Mouse (Mus musculus): ENCODE results near the gene Bcl7a.

Bcl7a gene

GRCm38 (mm10) chr5:123370049-123370448, 26.4 kb downstream of the Bcl7a start:
- in situ Hi-C loops (cut with MboI; ENCODE audit: unreplicated experiment in 2 of 2): loop anchor here in 1 of 2 experiments (10.0 kb wide), 1 partner anchor 245 kb away; no protein-coding TSS in a partner anchor

DNA sequence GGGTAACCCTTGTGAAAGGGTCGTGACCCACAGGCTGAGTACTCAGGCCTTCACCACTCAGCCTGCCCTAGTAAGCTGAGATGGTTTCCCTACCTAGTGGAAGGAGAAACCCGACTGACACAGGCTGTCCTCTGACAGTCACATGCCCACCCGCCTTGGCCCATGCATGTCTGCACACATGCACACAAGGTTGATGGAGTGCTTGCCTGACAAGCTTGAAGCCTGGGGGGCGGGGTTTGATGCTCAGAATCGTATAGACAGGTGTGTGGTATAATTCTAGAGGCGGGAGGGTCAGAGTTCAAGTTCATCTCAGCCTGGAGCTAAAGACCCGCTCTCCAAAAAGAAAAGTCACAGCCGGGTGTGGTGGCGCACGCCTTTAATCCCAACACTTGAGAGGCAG, 31.6 kb downstream of the Bcl7a start:
- in situ Hi-C loops (cut with MboI; ENCODE audit: unreplicated experiment in 2 of 2): loop anchor here in 1 of 2 experiments (5.0 to 10.0 kb wide), 2 partner anchors 67 to 240 kb away; no protein-coding TSS in a partner anchor

- in situ Hi-C loops (cut with MboI; ENCODE audit: unreplicated experiment in 2 of 2): loop anchor here in 1 of 2 experiments (5.0 to 10.0 kb wide), 2 partner anchors 66 to 239 kb away; no protein-coding TSS in a partner anchor
Observed at GRCm38 (mm10) chr5:123375793-123376452, 32.3 kb downstream of the Bcl7a start.

DNA sequence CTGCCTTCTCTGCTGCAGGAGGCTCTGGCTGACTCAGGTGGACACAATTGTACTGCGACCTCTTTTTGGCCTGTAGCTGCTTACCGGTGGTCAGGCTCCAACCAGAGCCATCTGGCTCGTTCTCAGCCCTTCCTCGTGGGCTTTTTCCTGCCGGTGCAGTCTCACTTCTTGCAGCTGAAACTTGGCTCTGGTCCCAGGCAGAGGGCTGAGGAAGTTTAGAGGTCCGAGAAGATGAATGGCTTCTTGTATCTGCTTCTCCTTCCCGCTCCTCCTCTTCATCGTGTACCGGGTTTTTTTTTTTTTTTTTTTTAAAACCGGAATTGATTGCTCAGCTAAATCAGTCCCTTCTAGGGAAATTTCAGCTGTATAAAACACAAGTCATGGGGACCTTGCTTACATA, 32.9 kb downstream of the Bcl7a start:
- in situ Hi-C loops (cut with MboI; ENCODE audit: unreplicated experiment in 2 of 2): loop anchor here in 1 of 2 experiments (5.0 to 10.0 kb wide), 2 partner anchors 66 to 238 kb away; no protein-coding TSS in a partner anchor

DNA sequence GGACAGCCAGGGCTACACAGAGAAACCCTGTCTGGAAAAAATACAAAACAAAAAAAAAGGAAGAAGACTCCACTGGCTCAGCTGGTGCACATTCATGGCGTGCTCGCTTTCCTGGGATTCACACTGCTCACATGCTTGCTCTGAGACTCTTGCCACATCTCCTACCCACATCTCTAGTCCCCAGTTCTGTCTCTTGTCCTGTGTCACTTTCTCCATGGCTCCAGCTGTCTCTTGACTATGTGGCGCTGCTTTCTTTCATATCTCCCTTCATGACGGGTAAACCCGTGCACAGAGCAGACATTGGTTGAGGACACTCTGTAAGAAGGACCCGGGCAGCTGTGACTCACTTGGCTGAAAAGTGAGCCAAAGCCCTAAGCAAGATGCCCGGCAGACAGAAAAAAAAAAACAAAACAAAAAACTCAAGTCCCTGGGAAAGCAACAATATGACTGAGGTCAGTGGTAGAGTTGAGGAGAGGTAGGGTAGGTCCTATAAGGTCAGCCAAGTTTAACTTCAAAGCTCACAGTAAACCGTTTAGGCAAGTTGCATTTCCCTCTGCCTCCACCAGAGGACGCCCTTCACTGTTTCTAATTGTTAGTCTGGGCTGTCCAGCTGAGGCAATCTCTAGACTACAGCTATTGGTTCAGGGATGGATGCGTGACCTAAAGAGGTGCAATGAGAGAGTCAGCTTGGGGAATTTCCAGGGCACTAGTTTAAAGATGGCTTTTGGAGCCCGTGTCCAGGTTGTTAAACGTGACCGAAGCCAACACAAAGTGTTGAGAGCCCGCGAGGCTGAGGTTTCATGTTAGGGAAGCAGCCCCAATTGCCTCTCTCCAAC, 33.7 kb downstream of the Bcl7a start:
- in situ Hi-C loops (cut with MboI; ENCODE audit: unreplicated experiment in 2 of 2): loop anchor here in 1 of 2 experiments (5.0 to 10.0 kb wide), 2 partner anchors 65 to 237 kb away; no protein-coding TSS in a partner anchor

GRCm38 (mm10) chr5:123378712-123379111, 35.1 kb downstream of the Bcl7a start:
- in situ Hi-C loops (cut with MboI; ENCODE audit: unreplicated experiment in 2 of 2): loop anchor here in 1 of 2 experiments (5.0 to 10.0 kb wide), 2 partner anchors 64 to 236 kb away; no protein-coding TSS in a partner anchor

DNA sequence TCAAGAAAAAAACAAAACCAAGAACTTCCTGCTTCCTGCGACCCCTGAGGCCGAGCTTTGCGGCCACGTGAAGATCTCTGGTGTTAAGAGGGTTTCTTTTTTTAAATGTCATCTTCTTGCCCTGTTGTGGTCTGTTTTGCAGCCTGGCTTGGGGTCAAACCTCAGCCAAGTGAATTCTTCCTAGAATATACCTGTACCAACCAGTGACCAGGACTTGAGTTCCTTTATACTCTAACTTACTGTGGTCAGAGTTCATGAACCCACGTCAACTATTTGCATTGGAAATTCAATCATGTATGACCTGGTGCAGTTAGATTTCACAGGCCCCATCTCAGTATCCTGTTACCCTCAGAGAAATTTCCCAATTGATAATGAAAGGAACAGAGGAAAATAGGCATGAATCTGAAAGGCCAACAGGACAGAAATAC, 35.9 kb downstream of the Bcl7a start:
- in situ Hi-C loops (cut with MboI; ENCODE audit: unreplicated experiment in 2 of 2): loop anchor here in 1 of 2 experiments (5.0 to 10.0 kb wide), 2 partner anchors 63 to 235 kb away; no protein-coding TSS in a partner anchor

GRCm38 (mm10) chr5:123381968-123382367, 38.3 kb downstream of the Bcl7a start:
- in situ Hi-C loops (cut with MboI; ENCODE audit: unreplicated experiment in 2 of 2): loop anchor here in 1 of 2 experiments (5.0 kb wide), 1 partner anchor 40 kb away; no protein-coding TSS in a partner anchor

DNA sequence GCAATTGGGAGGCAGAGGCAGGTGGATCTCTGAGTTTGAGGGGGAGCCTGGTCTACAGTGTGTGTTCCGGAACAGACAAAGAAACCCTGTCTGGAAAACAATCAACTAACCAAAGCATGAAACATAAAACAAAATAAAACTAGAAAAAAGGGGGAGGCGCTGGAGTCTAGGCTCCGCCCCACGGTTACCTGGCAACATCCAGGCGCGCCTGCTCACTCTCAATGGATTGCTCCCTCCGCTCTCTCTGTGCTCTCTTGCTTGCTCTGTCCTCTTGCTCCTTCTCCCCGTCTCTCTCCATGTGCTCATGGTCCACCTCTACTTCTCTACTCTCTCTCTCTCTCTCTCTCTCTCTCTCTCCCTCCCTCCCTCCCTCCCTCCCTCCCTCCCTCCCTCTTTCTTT, 39.1 kb downstream of the Bcl7a start:
- in situ Hi-C loops (cut with MboI; ENCODE audit: unreplicated experiment in 2 of 2): loop anchor here in 1 of 2 experiments (5.0 kb wide), 1 partner anchor 40 kb away; no protein-coding TSS in a partner anchor

DNA sequence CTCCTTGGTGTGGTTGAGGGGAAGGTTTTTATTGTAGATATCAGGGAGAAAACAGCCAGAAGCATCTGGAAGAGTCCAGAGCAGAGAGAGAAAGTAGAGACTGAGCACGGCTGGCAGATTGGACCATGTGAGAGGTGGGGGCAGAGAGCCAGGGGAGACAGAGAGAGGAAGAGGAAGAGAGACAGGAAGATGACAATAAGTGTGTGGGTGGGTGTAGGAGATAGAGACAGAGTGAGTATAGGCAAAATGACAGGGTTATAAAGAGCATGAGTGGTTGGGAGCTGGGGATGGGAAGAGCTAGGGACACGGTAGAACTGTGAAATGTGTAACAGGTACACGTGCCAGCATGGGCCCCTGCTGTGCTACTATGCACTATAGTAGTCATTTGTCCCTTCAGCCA, 44.8 kb downstream of the Bcl7a start:
- in situ Hi-C loops (cut with MboI; ENCODE audit: unreplicated experiment in 2 of 2): no loop called here

GRCm38 (mm10) chr5:123390536-123391441, 47.2 kb downstream of the Bcl7a start:
- in situ Hi-C loops (cut with MboI; ENCODE audit: unreplicated experiment in 2 of 2): no loop called here

GRCm38 (mm10) chr5:123391442-123391809, 47.8 kb downstream of the Bcl7a start:
- in situ Hi-C loops (cut with MboI; ENCODE audit: unreplicated experiment in 2 of 2): no loop called here

- in situ Hi-C loops (cut with MboI; ENCODE audit: unreplicated experiment in 2 of 2): no loop called here
Observed at GRCm38 (mm10) chr5:123393786-123394302, 50.2 kb downstream of the Bcl7a start.

DNA sequence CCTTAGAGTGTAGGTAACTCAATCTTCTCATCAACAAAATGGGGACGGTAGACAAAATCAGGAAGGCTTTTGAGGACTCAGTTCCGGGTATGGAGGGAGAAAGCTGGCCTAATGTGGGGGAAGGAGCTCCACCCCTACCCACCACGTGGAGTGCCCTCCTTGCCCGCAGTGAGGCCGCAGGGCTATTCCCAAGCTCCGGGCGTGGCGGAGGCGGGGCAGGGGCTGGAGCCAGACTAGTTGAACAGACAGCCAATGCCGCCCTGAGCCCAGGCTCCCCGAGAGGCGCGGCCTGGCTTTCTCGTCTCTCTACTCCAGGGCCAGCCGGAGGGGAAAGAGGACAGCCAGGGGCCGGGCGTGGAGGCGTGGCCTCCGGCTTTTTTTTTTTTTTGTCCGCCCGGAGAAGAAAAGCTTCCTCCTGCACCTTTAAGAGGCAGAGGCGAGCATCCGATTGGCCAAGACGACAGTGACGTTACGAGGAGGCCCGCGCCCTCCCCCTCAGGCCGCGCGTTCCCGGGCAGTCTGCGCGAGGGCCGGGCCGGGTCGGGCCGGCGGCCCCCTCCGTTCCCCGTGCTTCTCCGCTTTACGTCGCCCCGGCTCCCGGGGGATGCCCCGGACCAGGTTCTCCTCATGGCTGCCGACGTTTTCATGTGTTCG, 50.8 kb downstream of the Bcl7a start, which contains the start of gene Mlxip:
TSS of gene Mlxip (plus strand) at position 496 of the 654 bp plus-strand sequence.
- in situ Hi-C loops (cut with MboI; ENCODE audit: unreplicated experiment in 2 of 2): no loop called here

- in situ Hi-C loops (cut with MboI; ENCODE audit: unreplicated experiment in 2 of 2): no loop called here
Observed at GRCm38 (mm10) chr5:123394957-123395881, 51.6 kb downstream of the Bcl7a start.

DNA sequence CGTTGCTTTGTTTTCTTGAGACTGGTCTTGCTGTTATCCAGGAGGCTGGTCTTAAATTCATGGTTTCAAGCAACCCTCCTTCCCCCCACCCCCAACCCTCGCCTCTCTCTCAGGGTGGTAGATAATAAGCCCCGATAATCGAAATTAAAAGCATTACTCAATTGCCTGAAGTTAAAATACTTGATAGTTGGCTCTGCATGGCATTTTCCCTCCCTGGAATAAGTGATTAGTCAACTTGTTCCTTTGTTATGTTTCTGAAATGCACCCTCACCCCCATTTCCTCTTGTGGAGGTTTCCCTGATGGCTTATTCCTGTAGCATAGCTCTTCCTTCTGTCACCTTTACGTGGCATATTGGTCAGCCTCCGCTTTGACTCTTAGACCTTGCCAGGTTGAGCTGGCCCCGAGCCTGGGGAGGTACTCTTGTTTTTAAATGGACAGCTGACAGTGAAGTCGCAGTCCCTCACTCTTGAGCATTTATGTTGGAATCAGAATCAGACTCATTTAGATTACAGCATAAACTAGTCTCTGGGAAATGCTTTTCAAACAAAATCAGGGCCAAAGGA, 53.3 kb downstream of the Bcl7a start:
- in situ Hi-C loops (cut with MboI; ENCODE audit: unreplicated experiment in 2 of 2): no loop called here

- in situ Hi-C loops (cut with MboI; ENCODE audit: unreplicated experiment in 2 of 2): no loop called here
Observed at GRCm38 (mm10) chr5:123397786-123398185, 54.2 kb downstream of the Bcl7a start.
